Mouse (Mus musculus): Measurements from ENCODE around the gene Gm2310. TPM values are rescaled to one million over a fixed set of nuclear protein-coding genes. Genes with fewer than 3 reads are reported as not detected.

The Gm2310 gene
- total and polyA plus RNA-seq, 3 experiments = not detected

- H3K27me3 ChIP-seq (replicated peaks) = peaks cover 9% of the 10 kb centered on the region
- TF ChIP-seq CHD1 (IDR thresholded peaks at IDR 0.05; ENCODE audit: low read depth, low read length) = no peak
- TF ChIP-seq MAZ (IDR thresholded peaks at IDR 0.05; ENCODE audit: low read depth, low read length) = no peak
- no peak for TF ChIP-seq MAFK (IDR thresholded peaks at IDR 0.05; ENCODE audit: insufficient replicate concordance, low read length)
- TF ChIP-seq UBTF (IDR thresholded peaks at IDR 0.05; ENCODE audit: low read depth, low read length) = no peak
- no peak for TF ChIP-seq IRF4 (IDR thresholded peaks at IDR 0.05; ENCODE audit: low read depth, low read length)
- TF ChIP-seq POLR2A (IDR thresholded peaks at IDR 0.05; ENCODE audit: low read depth, low read length) = no peak
- no peak for TF ChIP-seq JUND (conservative IDR thresholded peaks at IDR 0.05; ENCODE audit: low read depth, low read length)
- no peak for TF ChIP-seq E2F4 (IDR thresholded peaks at IDR 0.05; ENCODE audit: insufficient replicate concordance, low read depth, low read length)
- TF ChIP-seq TCF12 (IDR thresholded peaks at IDR 0.05; ENCODE audit: low read depth, low read length) = no peak
- TF ChIP-seq HCFC1 (IDR thresholded peaks at IDR 0.05; ENCODE audit: low read depth, low read length) = no peak
- no peak for TF ChIP-seq ZKSCAN1 (IDR thresholded peaks at IDR 0.05; ENCODE audit: borderline replicate concordance, low read depth, low read length)
- no peak for TF ChIP-seq MXI1 (IDR thresholded peaks at IDR 0.05; ENCODE audit: low read depth, low read length)
- no peak for TF ChIP-seq PAX5 (IDR thresholded peaks at IDR 0.05; ENCODE audit: low read length)
- no peak for TF ChIP-seq MYC (IDR thresholded peaks at IDR 0.05; ENCODE audit: low read depth, low read length)
- no peak for TF ChIP-seq RCOR1 (conservative IDR thresholded peaks at IDR 0.05; ENCODE audit: low read depth, low read length)
- H3K79me2 ChIP-seq (replicated peaks; ENCODE audit: control insufficient read depth, extremely low read depth, insufficient read depth, poor library complexity, severe bottlenecking) = no peaks in the 10 kb centered on the region; the same call in 1 of the 2 replicates
- no peak overlapping the region for H3K4me3 ChIP-seq (replicated peaks in 1 of 3; ENCODE audit: low read depth in 2 of 3, low read length in 2 of 3, poor library complexity in 1 of 3)
- H3K4me2 ChIP-seq (ENCODE audit: insufficient read depth, low read depth, poor library complexity, severe bottlenecking) = no peak overlapping the region
- in situ Hi-C loops (cut with MboI; ENCODE audit: low pct_ligation_motif_present, low pct_unique_long_range_greater_than_20kb, low sequenced_read_pairs) (no loop called here), dilution Hi-C loops (cut with MboI; ENCODE audit: extremely low pct_ligation_motif_present, extremely low pct_unique_long_range_greater_than_20kb, low sequenced_read_pairs) (no loop called here)
- H3K36me3 ChIP-seq (replicated peaks in 1 of 2; ENCODE audit: control insufficient read depth in 1 of 2, insufficient read depth in 1 of 2, low read length in 1 of 2) = no peaks in the 10 kb centered on the region
- no peak for DNase-seq (ENCODE audit: extremely low read depth)
- H3K9me3 ChIP-seq (replicated peaks; ENCODE audit: low read length) = no peaks in the 10 kb centered on the region
- H3K27ac ChIP-seq (ENCODE audit: insufficient read depth, low read depth) = no peak overlapping the region
- no peak overlapping the region for H3K9ac ChIP-seq (ENCODE audit: insufficient read depth, low read depth)
- peaks cover 0 to 6% of the 10 kb centered on the region in 2 experiments; a peak in 2 of 4 replicates for H3K4me1 ChIP-seq (ENCODE audit: control insufficient read depth in 1 of 2, insufficient read depth in 2 of 2)
Observed at GRCm38 (mm10) chr15:8564331-8564730, 44.6 kb upstream of the Gm2310 start.

GRCm38 (mm10) chr15:8563423-8564194 lies 43.9 kb upstream of the Gm2310 start:
- dilution Hi-C loops (cut with MboI; ENCODE audit: extremely low pct_ligation_motif_present, extremely low pct_unique_long_range_greater_than_20kb, low sequenced_read_pairs) = no loop called here

More at GRCm38 (mm10) chr15:8563423-8564194, 43.9 kb upstream of the Gm2310 start:
- in situ Hi-C loops (cut with MboI; ENCODE audit: low pct_ligation_motif_present, low pct_unique_long_range_greater_than_20kb, low sequenced_read_pairs) = no loop called here
- no peak overlapping the region for H3K9ac ChIP-seq (ENCODE audit: insufficient read depth, low read depth)
- H3K4me2 ChIP-seq (ENCODE audit: insufficient read depth, low read depth, poor library complexity, severe bottlenecking) = no peak overlapping the region
- H3K4me3 ChIP-seq (replicated peaks in 1 of 3; ENCODE audit: low read depth in 2 of 3, low read length in 2 of 3, poor library complexity in 1 of 3) = no peak overlapping the region
- H3K27me3 ChIP-seq (replicated peaks) = peaks cover 9% of the 10 kb centered on the region
- no peaks in the 10 kb centered on the region for H3K36me3 ChIP-seq (replicated peaks in 1 of 2; ENCODE audit: control insufficient read depth in 1 of 2, insufficient read depth in 1 of 2, low read length in 1 of 2)
- DNase-seq (ENCODE audit: extremely low read depth) = no peak
- TF ChIP-seq BHLHE40 (IDR thresholded peaks at IDR 0.05; ENCODE audit: low read depth, low read length) (no peak), RCOR1 (conservative IDR thresholded peaks at IDR 0.05; ENCODE audit: low read depth, low read length) (no peak), MAZ (IDR thresholded peaks at IDR 0.05; ENCODE audit: low read depth, low read length) (no peak), ZMIZ1 (IDR thresholded peaks at IDR 0.05; ENCODE audit: low read depth, low read length) (no peak), MAFK (IDR thresholded peaks at IDR 0.05; ENCODE audit: insufficient replicate concordance, low read length) (no peak), ZC3H11A (IDR thresholded peaks at IDR 0.05; ENCODE audit: low read depth, low read length) (no peak), ZNF384 (IDR thresholded peaks at IDR 0.05; ENCODE audit: low read depth, low read length) (no peak)
- H3K27ac ChIP-seq (ENCODE audit: insufficient read depth, low read depth) = no peak overlapping the region
- H3K9me3 ChIP-seq (replicated peaks; ENCODE audit: low read length) = no peaks in the 10 kb centered on the region
- peaks cover 0 to 6% of the 10 kb centered on the region in 2 experiments; a peak in 2 of 4 replicates for H3K4me1 ChIP-seq (ENCODE audit: control insufficient read depth in 1 of 2, insufficient read depth in 2 of 2)
- H3K79me2 ChIP-seq (replicated peaks; ENCODE audit: control insufficient read depth, extremely low read depth, insufficient read depth, poor library complexity, severe bottlenecking) = no peaks in the 10 kb centered on the region; the same call in 1 of the 2 replicates
